Comparison of ENCODE assay signal across 8 mouse cellular contexts in the genomic region with DNA sequence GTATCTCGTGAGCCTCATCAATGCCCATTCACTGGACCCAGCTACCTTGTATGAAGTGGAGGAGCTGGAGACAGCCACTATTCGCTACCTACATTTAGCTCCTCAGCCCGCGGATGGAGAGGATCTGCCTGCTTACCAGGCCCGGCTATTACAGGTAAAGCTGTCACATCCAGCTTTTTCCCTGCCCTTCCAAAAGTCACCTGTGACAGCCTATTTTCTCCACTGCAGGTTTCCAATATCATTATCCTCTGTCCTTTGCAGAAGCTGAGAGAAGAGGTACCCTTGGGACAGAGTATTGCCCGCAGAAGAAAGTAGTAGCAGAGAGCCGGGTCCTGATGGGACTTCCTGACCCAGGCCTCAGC. TPM values are rescaled to one million over a fixed set of nuclear protein-coding genes. Genes with fewer than 3 reads are reported as not detected.
DNase-seq lines count a peak whose midpoint lies in the region; ATAC-seq and TF ChIP-seq lines count a peak whose summit lies in the region.

A gene (plus strand): TSS at position 301 of the 362 bp plus-strand sequence.

- no peaks in the 10 kb centered on the region for H3K9me3 ChIP-seq in forebrain, embryonic 12.5 days
- no peaks in the 10 kb centered on the region for H3K9me3 ChIP-seq in limb, embryonic 14.5 days (ENCODE audit: control insufficient read depth, low read length)

- no peak for ATAC-seq in activated CD4-positive, CD25-positive, alpha-beta regulatory T cell, adult 4 months
- ATAC-seq in forebrain, embryonic 12.5 days (ENCODE audit: low FRiP score) = no peak
- ATAC-seq in limb, embryonic 14.5 days (ENCODE audit: low FRiP score, low read depth) = no peak

- 88% methylated on average over 7 of the region's 7 CpGs for WGBS in forebrain, embryonic 12.5 days
- 73% methylated on average over 7 of the region's 7 CpGs for WGBS in limb, embryonic 14.5 days
- WGBS in small intestine, adult 2 months = 69% methylated on average over 7 of the region's 7 CpGs

- TF ChIP-seq POLR2A in limb, embryonic 14.5 days (IDR thresholded peaks at IDR 0.05; ENCODE audit: borderline replicate concordance, extremely low read depth, insufficient read depth, insufficient read length) = no peak
- no peak for TF ChIP-seq POLR2A in small intestine, adult 2 months (IDR thresholded peaks at IDR 0.05; ENCODE audit: low read depth, low read length)

- peak within 1 kb of the TSS; percentile 13; the same call in 1 of the 2 replicates for H3K27ac ChIP-seq in forebrain, embryonic 12.5 days
- H3K27ac ChIP-seq in limb, embryonic 14.5 days (replicated peaks; ENCODE audit: low read depth, low read length) = peak within 1 kb of the TSS; percentile 21; the same call in 1 of the 2 replicates
- H3K27ac ChIP-seq in small intestine, adult 2 months (ENCODE audit: insufficient read depth, low read depth, low read length) = peak within 1 kb of the TSS; percentile 100

- no peak for TF ChIP-seq CTCF in small intestine, adult 2 months (IDR thresholded peaks at IDR 0.05; ENCODE audit: extremely low read depth, insufficient read length, insufficient replicate concordance, low read depth, low read length)

- peaks cover 84% of the 10 kb centered on the region for H3K36me3 ChIP-seq in forebrain, embryonic 12.5 days (replicated peaks)
- peaks cover 73% of the 10 kb centered on the region for H3K36me3 ChIP-seq in limb, embryonic 14.5 days (ENCODE audit: control insufficient read depth, insufficient read depth, low read length)
- peaks cover 79% of the 10 kb centered on the region for H3K36me3 ChIP-seq in small intestine, adult 2 months (ENCODE audit: control insufficient read depth, insufficient read depth, low read length)

- peak within 1 kb of the TSS; percentile 26 for H3K4me3 ChIP-seq in forebrain, embryonic 12.5 days (replicated peaks)
- peak within 1 kb of the TSS; percentile 33 for H3K4me3 ChIP-seq in limb, embryonic 14.5 days (replicated peaks; ENCODE audit: low read length)
- peak within 1 kb of the TSS; percentile 78 for H3K4me3 ChIP-seq in small intestine, adult 2 months (ENCODE audit: low read depth, low read length)

- no peak for DNase-seq in layer of hippocampus, adult 18-20 months (ENCODE audit: low spot score in 2 of 2)
- no peak for DNase-seq in layer of hippocampus, adult 9-10 months (ENCODE audit: low spot score)
- DNase-seq in limb, embryonic 14.5 days (ENCODE audit: low spot score) = no peak
- no peak for DNase-seq in right cerebral cortex, adult 18-20 months
- DNase-seq in spleen, postnatal 10 days (ENCODE audit: low spot score in 2 of 2) = no peak

- H3K9ac ChIP-seq in forebrain, embryonic 12.5 days = peak within 1 kb of the TSS; percentile 33; the same call in 1 of the 2 replicates
- peak within 1 kb of the TSS; percentile 25; the same call in 1 of the 2 replicates for H3K9ac ChIP-seq in limb, embryonic 14.5 days (ENCODE audit: low read depth, low read length, severe bottlenecking)

- H3K4me1 ChIP-seq in forebrain, embryonic 12.5 days = peaks cover 12% of the 10 kb centered on the region
- peaks cover 5% of the 10 kb centered on the region for H3K4me1 ChIP-seq in limb, embryonic 14.5 days (ENCODE audit: control insufficient read depth, insufficient read depth, low read length)
- H3K4me1 ChIP-seq in small intestine, adult 2 months (ENCODE audit: control insufficient read depth, insufficient read depth, insufficient read length, low read length) = peaks cover 23% of the 10 kb centered on the region; the same call in 1 of the 2 replicates

- H3K27me3 ChIP-seq in forebrain, embryonic 12.5 days = no peaks in the 10 kb centered on the region
- no peaks in the 10 kb centered on the region for H3K27me3 ChIP-seq in limb, embryonic 14.5 days (ENCODE audit: control insufficient read depth, insufficient read depth, low read length)
- no peaks in the 10 kb centered on the region for H3K27me3 ChIP-seq in small intestine, adult 2 months (ENCODE audit: control insufficient read depth, insufficient read depth, low read length)

- H3K4me2 ChIP-seq in forebrain, embryonic 12.5 days = peak within 1 kb of the TSS; percentile 45
- peak within 1 kb of the TSS; percentile 49 for H3K4me2 ChIP-seq in limb, embryonic 14.5 days (replicated peaks; ENCODE audit: low read depth, low read length, severe bottlenecking)

RNA-seq across cellular contexts. Expression of the gene that starts here (rescaled TPM):
- total RNA-seq in layer of hippocampus, adult 18-20 months (2021) = 10 to 100 TPM; 10.9 to 13.3 TPM
- 100 to 1,000 TPM; 129 to 164 TPM for polyA plus RNA-seq in activated CD4-positive, CD25-positive, alpha-beta regulatory T cell, adult 4 months (2017; shearing (Covaris generic))
- 9.8 and 10.3 TPM in 2 replicates for polyA plus RNA-seq in forebrain, embryonic 12.5 days (2016; fragmentation: Nextera tagmentation; extraction: Ambion mirVana)
- polyA plus RNA-seq in limb, embryonic 14.5 days (2012; rRNA removed) = 21.0 and 26.4 TPM in 2 replicates
- polyA plus RNA-seq in limb, embryonic 14.5 days (2014; fragmentation: Nextera tagmentation; extraction: Ambion mirVana) = 9.8 and 11.3 TPM in 2 replicates
- polyA plus RNA-seq in small intestine, adult 2 months (2012; rRNA removed) = 29.3 and 77.6 TPM in 2 replicates

Comparison
In these comparisons a context has a peak if more than half of its experiments do, and no peak if none do; other contexts are left out.
1. H3K27ac ChIP-seq: peak in every context shown above with its lines; median percentile 100 in small intestine, adult 2 months; 21 in limb, embryonic 14.5 days; 13 in forebrain, embryonic 12.5 days.
2. H3K4me3 ChIP-seq: peak in every context shown above with its lines; median percentile 78 in small intestine, adult 2 months; 33 in limb, embryonic 14.5 days; 26 in forebrain, embryonic 12.5 days.